Mouse (Mus musculus): ENCODE results near the gene Slc11a1. TPM values are rescaled to one million over a fixed set of nuclear protein-coding genes. Genes with fewer than 3 reads are reported as not detected.
"Not testable (repeated sequence)": the region's sequence is repeated elsewhere in the genome, so short reads cannot be mapped to it uniquely, and the experiment has no call there.

Slc11a1 gene
- 1.3 and 1.4 TPM in 2 replicates for polyA plus RNA-seq (2014; fragmentation: Nextera tagmentation; extraction: Ambion mirVana)

- ATAC-seq (ENCODE audit: low FRiP score) (no peak), DNase-seq (ENCODE audit: low spot score) (no peak)
- Histone ChIP-seq H3K9ac (ENCODE audit: low read depth, low read length) (no peak within 1 kb of the TSS), H3K27me3 (ENCODE audit: control insufficient read depth, insufficient read depth, low read length) (no peaks in the 10 kb centered on the region), H3K27ac (ENCODE audit: low read depth, low read length) (no peak within 1 kb of the TSS), H3K4me3 (ENCODE audit: low read depth, low read length) (no peak within 1 kb of the TSS), H3K36me3 (ENCODE audit: control insufficient read depth, insufficient read depth, low read length) (no peaks in the 10 kb centered on the region), H3K9me3 (ENCODE audit: control insufficient read depth, low read length) (no peaks in the 10 kb centered on the region), H3K4me1 (replicated peaks; ENCODE audit: control insufficient read depth, insufficient read depth, low read length) (no peaks in the 10 kb centered on the region), H3K4me2 (replicated peaks; ENCODE audit: low read depth, low read length) (no peak within 1 kb of the TSS)
- 82% methylated on average over 8 of the region's 8 CpGs for WGBS
These were observed at the start of gene Slc11a1 for GRCm38 (mm10) chr1:74374980-74375379. Gene Slc11a1 (plus strand): TSS chr1:74375195.

GRCm38 (mm10) chr1:74326916-74327315 is 48.1 kb upstream of the Slc11a1 start:
- not testable (repeated sequence) for H3K4me3 ChIP-seq (ENCODE audit: low read depth, low read length); H3K27me3 ChIP-seq (ENCODE audit: control insufficient read depth, insufficient read depth, low read length); H3K4me2 ChIP-seq (replicated peaks; ENCODE audit: low read depth, low read length); DNase-seq (ENCODE audit: low spot score); H3K4me1 ChIP-seq (replicated peaks; ENCODE audit: control insufficient read depth, insufficient read depth, low read length); ATAC-seq (ENCODE audit: low FRiP score); H3K36me3 ChIP-seq (ENCODE audit: control insufficient read depth, insufficient read depth, low read length); H3K9me3 ChIP-seq (ENCODE audit: control insufficient read depth, low read length); H3K27ac ChIP-seq (ENCODE audit: low read depth, low read length); H3K9ac ChIP-seq (ENCODE audit: low read depth, low read length)
- WGBS: 74% methylated on average over 2 of the region's 2 CpGs

GRCm38 (mm10) chr1:74329899-74330431 is 45.0 kb upstream of the Slc11a1 start:
- WGBS: 90% methylated on average over 7 of the region's 7 CpGs
- H3K27me3 ChIP-seq (ENCODE audit: control insufficient read depth, insufficient read depth, low read length): no peaks in the 10 kb centered on the region
- H3K27ac ChIP-seq (ENCODE audit: low read depth, low read length): no peak overlapping the region
- no peak overlapping the region for H3K9ac ChIP-seq (ENCODE audit: low read depth, low read length)
- no peak for DNase-seq (ENCODE audit: low spot score)
- peaks cover 6% of the 10 kb centered on the region for H3K4me1 ChIP-seq (replicated peaks; ENCODE audit: control insufficient read depth, insufficient read depth, low read length)
- H3K36me3 ChIP-seq (ENCODE audit: control insufficient read depth, insufficient read depth, low read length): no peaks in the 10 kb centered on the region
- ATAC-seq (ENCODE audit: low FRiP score): no peak
- H3K9me3 ChIP-seq (ENCODE audit: control insufficient read depth, low read length): no peaks in the 10 kb centered on the region
- no peak overlapping the region for H3K4me2 ChIP-seq (replicated peaks; ENCODE audit: low read depth, low read length)
- H3K4me3 ChIP-seq (ENCODE audit: low read depth, low read length): no peak overlapping the region

GRCm38 (mm10) chr1:74331046-74331681 is 43.8 kb upstream of the Slc11a1 start:
- H3K4me2 ChIP-seq (replicated peaks; ENCODE audit: low read depth, low read length): no peak overlapping the region
- H3K9me3 ChIP-seq (ENCODE audit: control insufficient read depth, low read length): no peaks in the 10 kb centered on the region
- no peak overlapping the region for H3K4me3 ChIP-seq (ENCODE audit: low read depth, low read length)
- no peaks in the 10 kb centered on the region for H3K36me3 ChIP-seq (ENCODE audit: control insufficient read depth, insufficient read depth, low read length)
- H3K9ac ChIP-seq (ENCODE audit: low read depth, low read length): no peak overlapping the region
- H3K27me3 ChIP-seq (ENCODE audit: control insufficient read depth, insufficient read depth, low read length): no peaks in the 10 kb centered on the region
- WGBS: 83% methylated on average over 4 of the region's 4 CpGs
- peaks cover 6% of the 10 kb centered on the region for H3K4me1 ChIP-seq (replicated peaks; ENCODE audit: control insufficient read depth, insufficient read depth, low read length)
- ATAC-seq (ENCODE audit: low FRiP score) (no peak), DNase-seq (ENCODE audit: low spot score) (no peak)
- H3K27ac ChIP-seq (ENCODE audit: low read depth, low read length): no peak overlapping the region

DNA sequence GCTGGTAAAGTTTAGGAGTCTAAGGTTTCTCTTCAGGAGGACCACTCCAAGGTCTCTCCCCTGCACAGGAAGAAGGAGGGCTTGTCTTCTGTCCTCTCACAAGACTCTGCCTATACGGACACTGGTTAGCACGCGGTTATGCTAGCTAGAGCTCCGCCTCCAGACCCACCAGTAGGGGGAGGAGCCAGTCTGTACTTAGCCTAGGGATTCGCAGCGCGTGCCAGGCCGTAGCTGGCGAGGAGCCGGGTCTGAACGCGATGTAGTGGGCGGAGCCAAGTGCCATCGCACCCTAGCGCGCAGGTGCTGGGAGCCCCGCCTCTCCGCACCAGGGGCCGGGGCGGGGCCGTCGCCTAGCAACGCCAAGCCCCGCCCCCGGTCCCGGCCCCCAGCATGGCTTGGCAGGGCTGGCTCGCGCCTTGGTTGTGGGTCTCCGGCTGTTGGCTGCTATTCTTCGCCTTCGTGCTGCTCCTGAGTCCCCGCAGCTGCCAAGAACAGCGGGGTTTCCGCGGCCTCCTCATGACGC is 42.7 kb upstream of the Slc11a1 start:
- DNase-seq (ENCODE audit: low spot score) (peak; percentile 97), ATAC-seq (ENCODE audit: low FRiP score) (peak; percentile 98)
- 0 out of 2 replicates have a peak overlapping the region, but pooled peaks have one; percentile 31 for H3K27ac ChIP-seq (ENCODE audit: low read depth, low read length)
- no peaks in the 10 kb centered on the region for H3K27me3 ChIP-seq (ENCODE audit: control insufficient read depth, insufficient read depth, low read length)
- H3K36me3 ChIP-seq (ENCODE audit: control insufficient read depth, insufficient read depth, low read length): no peaks in the 10 kb centered on the region
- peak overlapping the region; percentile 36 for H3K4me3 ChIP-seq (ENCODE audit: low read depth, low read length)
- under 1% methylated on average over 36 of the region's 36 CpGs for WGBS
- H3K9ac ChIP-seq (ENCODE audit: low read depth, low read length): peak overlapping the region; percentile 52
- H3K4me2 ChIP-seq (replicated peaks; ENCODE audit: low read depth, low read length): peak overlapping the region; percentile 60
- no peaks in the 10 kb centered on the region for H3K9me3 ChIP-seq (ENCODE audit: control insufficient read depth, low read length)
- H3K4me1 ChIP-seq (replicated peaks; ENCODE audit: control insufficient read depth, insufficient read depth, low read length): peaks cover 6% of the 10 kb centered on the region

GRCm38 (mm10) chr1:74332930-74333329 is 42.1 kb upstream of the Slc11a1 start:
- no peak for DNase-seq (ENCODE audit: low spot score)
- Histone ChIP-seq H3K9ac (ENCODE audit: low read depth, low read length) (peak overlapping the region; percentile 52), H3K27ac (ENCODE audit: low read depth, low read length) (0 out of 2 replicates have a peak overlapping the region, but pooled peaks have one; percentile 31), H3K4me3 (ENCODE audit: low read depth, low read length) (peak overlapping the region; percentile 36), H3K4me2 (replicated peaks; ENCODE audit: low read depth, low read length) (peak overlapping the region; percentile 60), H3K27me3 (ENCODE audit: control insufficient read depth, insufficient read depth, low read length) (no peaks in the 10 kb centered on the region), H3K36me3 (ENCODE audit: control insufficient read depth, insufficient read depth, low read length) (no peaks in the 10 kb centered on the region), H3K9me3 (ENCODE audit: control insufficient read depth, low read length) (no peaks in the 10 kb centered on the region), H3K4me1 (replicated peaks; ENCODE audit: control insufficient read depth, insufficient read depth, low read length) (peaks cover 6% of the 10 kb centered on the region)
- peak; percentile 13; the same call in 1 of the 2 replicates for ATAC-seq (ENCODE audit: low FRiP score)
- WGBS: 5% methylated on average over 9 of the region's 9 CpGs

DNA sequence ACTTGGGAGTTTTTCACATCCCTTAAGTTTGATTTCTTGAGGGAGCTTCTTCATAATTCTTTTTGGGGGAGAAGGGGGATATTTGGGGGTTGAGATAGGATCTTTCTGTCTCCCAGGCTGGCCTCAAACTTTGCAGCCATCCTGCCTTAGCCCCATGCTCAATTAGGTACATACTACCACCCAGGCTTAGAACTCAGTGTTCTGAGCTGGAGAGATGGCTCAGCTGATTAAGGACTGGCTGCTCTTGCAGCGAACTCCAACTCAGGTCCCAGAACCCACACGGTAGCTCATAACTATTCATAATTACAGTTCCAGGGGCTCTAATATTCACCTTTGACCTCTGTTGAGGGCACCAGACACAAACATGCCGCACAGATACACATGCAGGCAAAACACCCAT is 40.4 kb upstream of the Slc11a1 start:
- Histone ChIP-seq H3K27me3 (ENCODE audit: control insufficient read depth, insufficient read depth, low read length) (no peaks in the 10 kb centered on the region), H3K36me3 (ENCODE audit: control insufficient read depth, insufficient read depth, low read length) (no peaks in the 10 kb centered on the region), H3K4me2 (replicated peaks; ENCODE audit: low read depth, low read length) (no peak overlapping the region), H3K4me3 (ENCODE audit: low read depth, low read length) (no peak overlapping the region), H3K9me3 (ENCODE audit: control insufficient read depth, low read length) (no peaks in the 10 kb centered on the region), H3K27ac (ENCODE audit: low read depth, low read length) (no peak overlapping the region), H3K4me1 (replicated peaks; ENCODE audit: control insufficient read depth, insufficient read depth, low read length) (peaks cover 6% of the 10 kb centered on the region), H3K9ac (ENCODE audit: low read depth, low read length) (no peak overlapping the region)
- ATAC-seq (ENCODE audit: low FRiP score): no peak
- no peak for DNase-seq (ENCODE audit: low spot score)
- 72% methylated on average over 3 of the region's 3 CpGs for WGBS

GRCm38 (mm10) chr1:74335033-74335432 is 40.0 kb upstream of the Slc11a1 start:
- Histone ChIP-seq H3K27me3 (ENCODE audit: control insufficient read depth, insufficient read depth, low read length) (no peaks in the 10 kb centered on the region), H3K27ac (ENCODE audit: low read depth, low read length) (no peak overlapping the region), H3K4me2 (replicated peaks; ENCODE audit: low read depth, low read length) (no peak overlapping the region), H3K36me3 (ENCODE audit: control insufficient read depth, insufficient read depth, low read length) (no peaks in the 10 kb centered on the region), H3K9ac (ENCODE audit: low read depth, low read length) (no peak overlapping the region), H3K4me3 (ENCODE audit: low read depth, low read length) (no peak overlapping the region), H3K9me3 (ENCODE audit: control insufficient read depth, low read length) (no peaks in the 10 kb centered on the region), H3K4me1 (replicated peaks; ENCODE audit: control insufficient read depth, insufficient read depth, low read length) (peaks cover 6% of the 10 kb centered on the region)
- 53% methylated on average over 4 of the region's 4 CpGs for WGBS
- ATAC-seq (ENCODE audit: low FRiP score): no peak
- no peak for DNase-seq (ENCODE audit: low spot score)
